Mouse (Mus musculus): ENCODE results near the gene Trpm7. TPM values are rescaled to one million over a fixed set of nuclear protein-coding genes. Genes with fewer than 3 reads are reported as not detected.

The Trpm7 gene
- polyA plus RNA-seq, 1 experiment from 2014 or later: 18.6 TPM

Small RNA genes within 50 kb of the gene (microRNA-seq; reads per million reads assigned to microRNA genes)
- not detected for gene Mir3473g

Other genes with a start within 250 kb of the Trpm7 start
- 21.9 and 23.2 TPM in 2 replicates for gene Gabpb1, start 199.9 kb downstream of the Trpm7 start, polyA plus RNA-seq (2015; fragmentation: Nextera tagmentation; extraction: Ambion mirVana)
- 17.5 and 19.5 TPM in 2 replicates for gene Usp8, start 168.9 kb downstream of the Trpm7 start, polyA plus RNA-seq (2015; fragmentation: Nextera tagmentation; extraction: Ambion mirVana)
- 1.0 and 1.3 TPM in 2 replicates for gene Usp50, start 92.8 kb downstream of the Trpm7 start, polyA plus RNA-seq (2015; fragmentation: Nextera tagmentation; extraction: Ambion mirVana)
- 20.0 and 25.3 TPM in 2 replicates for gene Sppl2a, start 57.0 kb upstream of the Trpm7 start, polyA plus RNA-seq (2015; fragmentation: Nextera tagmentation; extraction: Ambion mirVana)
- 3.9 and 4.4 TPM in 2 replicates for gene Ap4e1, start 132.5 kb upstream of the Trpm7 start, polyA plus RNA-seq (2015; fragmentation: Nextera tagmentation; extraction: Ambion mirVana)
- 51.6 and 56.3 TPM in 2 replicates for gene Blvra, start 194.4 kb upstream of the Trpm7 start, polyA plus RNA-seq (2015; fragmentation: Nextera tagmentation; extraction: Ambion mirVana)

Measured in liver, embryonic 15.5 days (tissue).